Mouse (Mus musculus) liver, postnatal 0 days (tissue): Measurements from ENCODE around the gene Fam160a1.

ENCODE experiments used
- CTCF ChIP-seq: sonication (generic); IDR thresholded peaks from 2 replicates; pipeline ENCODE4 v1.5.1; 2016; ENCODE audit warnings: antibody characterized with exemption, low read depth
- EP300 ChIP-seq: IDR thresholded peaks from 2 replicates; pipeline ENCODE4 v1.6.1; 2016; ENCODE audit warnings: antibody characterized with exemption, low read depth, mild to moderate bottlenecking

DNA sequence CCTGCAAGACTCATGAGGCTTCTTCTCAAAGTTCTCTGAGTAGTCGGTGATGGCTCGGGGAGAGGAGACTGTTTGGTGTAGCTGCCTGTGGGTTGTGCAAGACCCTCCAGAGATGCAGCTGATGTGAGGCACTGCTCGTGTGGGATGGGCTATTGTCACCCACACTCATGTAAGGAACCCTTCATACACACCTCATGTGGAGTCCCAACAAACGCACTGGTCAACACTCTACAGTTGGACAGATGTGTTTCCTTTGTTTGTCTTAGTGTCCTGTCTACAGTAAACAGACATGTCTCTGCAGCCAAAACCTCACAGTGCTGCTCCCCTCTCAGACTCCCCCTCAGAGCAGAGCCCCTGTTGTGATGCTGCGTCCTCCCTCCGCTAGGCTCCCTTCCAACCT, 147.2 kb downstream of the Fam160a1 start:
- TF ChIP-seq CTCF: no peak
- TF ChIP-seq EP300: no peak
